Mouse (Mus musculus) intestine, embryonic 16.5 days (tissue): ENCODE results near the gene Olfr802. TPM values are rescaled to one million over a fixed set of nuclear protein-coding genes. Genes with fewer than 3 reads are reported as not detected.

ENCODE experiments used
- ATAC-seq: fragments of 200-750 bp; cut with Nextera tagmentation; 2 replicates; pipeline ENCODE4 v1.8.0; 2017; ENCODE audit warnings: moderate TSS enrichment, moderate library complexity
- H3K27ac ChIP-seq: fragments of 300-500 bp; sonication (generic); 2 replicates; pipeline ENCODE4 v1.5.1; 2014; ENCODE audit warnings: mild to moderate bottlenecking, low read length
- H3K27me3 ChIP-seq: fragments of 300-500 bp; sonication (generic); replicated peaks from 2 replicates; pipeline ENCODE4 v1.6.1; 2014; ENCODE audit warnings: low read length, control low read depth, mixed read lengths; ENCODE audit not compliant: control insufficient read depth, insufficient read depth
- H3K36me3 ChIP-seq: fragments of 300-500 bp; sonication (generic); 2 replicates; pipeline ENCODE4 v1.6.1; 2014; ENCODE audit warnings: low read length, control low read depth; ENCODE audit not compliant: control insufficient read depth, insufficient read depth
- H3K4me1 ChIP-seq: fragments of 300-500 bp; sonication (generic); 2 replicates; pipeline ENCODE4 v1.6.1; 2014; ENCODE audit warnings: low read length, control low read depth, mixed read lengths; ENCODE audit not compliant: control insufficient read depth, insufficient read depth
- H3K4me2 ChIP-seq: fragments of 300-500 bp; sonication (generic); 2 replicates; pipeline ENCODE4 v1.6.1; 2014; ENCODE audit warnings: low read depth, low read length, control low read depth
- H3K4me3 ChIP-seq: fragments of 300-500 bp; sonication (generic); 2 replicates; pipeline ENCODE4 v1.5.1; 2014; ENCODE audit warnings: mild to moderate bottlenecking, low read length
- H3K9ac ChIP-seq: fragments of 300-500 bp; sonication (generic); 2 replicates; pipeline ENCODE4 v1.6.1; 2014; ENCODE audit warnings: low read depth, low read length
- H3K9me3 ChIP-seq: fragments of 300-500 bp; sonication (generic); 2 replicates; pipeline ENCODE4 v1.6.1; 2016; ENCODE audit warnings: low read length, control low read depth; ENCODE audit not compliant: control insufficient read depth
- WGBS: fragments of 180-500 bp; shearing (Covaris S2); extraction: QIAGEN DNeasy Blood & Tissue Kit; methylation state at CpG from one replicate; pipeline ENCODE4 v1.1.7; 2014; 5-methylcytosine and 5-hydroxymethylcytosine counted together
- polyA plus RNA-seq: library from polyadenylated mRNA; unstranded; fragments of >200 nt; fragmentation: Nextera tagmentation; extraction: Ambion mirVana; gene quantifications from 2 replicates; pipeline ENCODE4 v1.2.1, GENCODE M21; 2015

Gene Olfr802
- polyA plus RNA-seq = not detected in 2 replicates

DNA sequence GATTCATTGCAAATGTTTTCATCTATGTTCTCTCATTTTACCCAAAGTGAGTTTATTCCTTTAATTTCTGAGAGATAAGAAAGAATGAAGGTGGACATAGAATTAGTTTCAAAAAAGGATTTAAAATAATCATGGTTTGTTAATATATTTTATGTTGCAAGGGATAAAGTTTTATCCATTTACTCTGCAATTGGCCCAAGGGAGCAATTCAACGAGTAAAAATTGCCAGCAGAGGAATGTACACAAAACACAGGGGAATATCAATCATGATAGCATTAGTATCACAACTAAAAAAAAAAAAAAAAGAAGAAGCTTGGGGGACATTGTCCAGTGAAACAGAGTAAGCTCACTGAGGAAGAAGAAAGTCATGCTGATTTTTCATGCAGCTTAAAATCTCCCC is at the start of gene Olfr802:
Olfr802 (minus strand) TSS at position 101 of the 400 bp plus-strand sequence.
- Histone ChIP-seq H3K4me3 (no peak within 1 kb of the TSS), H3K36me3 (no peaks in the 10 kb centered on the region), H3K27me3 (no peaks in the 10 kb centered on the region), H3K4me1 (no peaks in the 10 kb centered on the region), H3K9ac (no peak within 1 kb of the TSS), H3K9me3 (no peaks in the 10 kb centered on the region), H3K4me2 (no peak within 1 kb of the TSS), H3K27ac (no peak within 1 kb of the TSS)
- ATAC-seq = no peak
- WGBS = 43% methylated on average over 1 of the region's 1 CpGs

DNA sequence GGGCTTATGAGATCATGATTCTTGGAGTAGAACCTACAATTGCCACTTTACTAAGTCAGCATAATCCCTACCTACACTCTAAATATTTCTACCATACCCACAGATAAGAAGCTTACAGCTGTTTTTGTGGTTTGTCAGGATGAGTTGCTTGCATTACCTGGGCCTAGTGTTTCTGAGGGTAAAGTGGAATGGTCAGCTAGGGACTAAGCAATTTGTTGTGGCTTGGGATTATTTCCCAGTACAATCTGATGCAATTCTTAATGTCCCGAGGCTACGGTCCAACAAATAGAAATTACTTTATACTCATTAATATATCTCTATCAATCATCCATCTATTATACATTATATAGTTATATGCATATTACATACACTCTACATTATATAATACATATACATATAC is 41.3 kb upstream of the Olfr802 start, which contains the start of gene Olfr805:
Olfr805 (minus strand) TSS at position 101 of the 400 bp plus-strand sequence.
- Histone ChIP-seq H3K27ac (no peak within 1 kb of the TSS), H3K4me2 (no peak within 1 kb of the TSS), H3K9me3 (no peaks in the 10 kb centered on the region), H3K27me3 (no peaks in the 10 kb centered on the region), H3K4me1 (no peaks in the 10 kb centered on the region), H3K36me3 (no peaks in the 10 kb centered on the region), H3K4me3 (no peak within 1 kb of the TSS), H3K9ac (no peak within 1 kb of the TSS)
- WGBS = 94% methylated on average over 2 of the region's 2 CpGs
- no peak for ATAC-seq

DNA sequence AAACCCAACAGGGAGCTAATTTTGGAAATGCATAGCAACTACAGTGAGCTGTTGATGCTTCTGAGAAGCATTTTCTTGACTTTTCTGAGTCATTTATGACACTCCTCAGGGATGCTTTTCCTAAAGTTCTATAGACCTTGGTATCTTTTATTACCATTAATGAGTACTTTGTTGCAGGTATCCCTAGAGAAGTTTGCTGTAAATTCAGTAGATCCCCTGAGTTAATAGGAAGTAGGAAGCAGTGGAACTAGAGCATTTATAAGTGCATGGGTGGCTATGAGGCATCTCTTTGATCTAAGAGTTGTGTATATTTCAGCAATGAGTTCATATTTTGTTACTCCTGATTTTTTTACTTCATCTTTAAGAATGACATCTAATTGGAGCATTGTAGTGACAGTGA is 14.9 kb upstream of the Olfr802 start, which contains the start of gene Olfr804:
Olfr804 (plus strand) TSS at position 301 of the 400 bp plus-strand sequence.
- H3K27ac ChIP-seq = no peak within 1 kb of the TSS
- H3K36me3 ChIP-seq = no peaks in the 10 kb centered on the region
- H3K4me3 ChIP-seq = no peak within 1 kb of the TSS
- H3K4me1 ChIP-seq = no peaks in the 10 kb centered on the region
- H3K9me3 ChIP-seq = no peaks in the 10 kb centered on the region
- H3K9ac ChIP-seq = no peak within 1 kb of the TSS
- no peak within 1 kb of the TSS for H3K4me2 ChIP-seq
- ATAC-seq = no peak
- no peaks in the 10 kb centered on the region for H3K27me3 ChIP-seq

DNA sequence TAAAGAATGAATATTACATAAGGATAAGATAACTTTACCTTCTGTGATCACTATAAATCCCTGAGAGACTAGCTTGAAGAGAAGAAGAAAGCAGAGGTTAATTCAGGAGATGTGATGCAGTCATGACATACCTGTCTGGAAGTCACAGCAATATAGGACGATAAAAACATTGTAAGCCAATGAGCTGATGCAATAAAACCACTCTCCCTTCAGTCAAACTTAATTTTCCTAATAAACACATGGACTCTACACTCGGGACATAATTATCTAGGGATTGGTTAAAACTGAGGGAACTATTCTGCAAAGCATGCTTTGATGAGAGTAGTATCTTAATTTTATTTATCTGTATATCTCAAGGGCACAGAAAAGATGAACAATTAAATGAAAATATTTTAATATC is 6.2 kb upstream of the Olfr802 start, which contains the start of gene Olfr803:
Olfr803 (minus strand) TSS at position 101 of the 400 bp plus-strand sequence.
- Histone ChIP-seq H3K4me2 (no peak within 1 kb of the TSS), H3K9ac (no peak within 1 kb of the TSS), H3K4me1 (no peaks in the 10 kb centered on the region), H3K27ac (no peak within 1 kb of the TSS), H3K36me3 (no peaks in the 10 kb centered on the region), H3K9me3 (no peaks in the 10 kb centered on the region), H3K27me3 (no peaks in the 10 kb centered on the region), H3K4me3 (no peak within 1 kb of the TSS)
- WGBS = 74% methylated on average over 2 of the region's 2 CpGs
- ATAC-seq = no peak

DNA sequence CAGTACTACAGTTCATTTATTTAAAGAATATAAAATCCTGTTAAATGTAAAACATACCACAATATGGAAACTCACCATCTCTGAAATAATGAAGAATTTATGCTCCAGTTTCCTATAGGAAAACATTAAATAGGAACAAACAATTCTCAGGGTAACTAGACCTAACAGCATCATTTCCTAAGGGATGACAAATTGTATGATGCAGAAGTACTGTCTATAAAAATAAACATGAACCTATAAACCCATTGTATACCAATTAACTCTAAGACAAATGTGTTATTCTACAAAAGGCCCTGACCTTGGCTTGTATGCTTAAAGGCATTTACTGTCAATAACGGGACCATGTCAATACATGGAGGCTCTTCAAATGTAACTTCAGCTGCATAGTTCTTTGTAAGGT is 14.2 kb downstream of the Olfr802 start, which contains the start of gene Olfr801:
Olfr801 (minus strand) TSS at position 101 of the 400 bp plus-strand sequence.
- H3K4me1 ChIP-seq = no peaks in the 10 kb centered on the region
- 52% methylated on average over 1 of the region's 1 CpGs for WGBS

DNA sequence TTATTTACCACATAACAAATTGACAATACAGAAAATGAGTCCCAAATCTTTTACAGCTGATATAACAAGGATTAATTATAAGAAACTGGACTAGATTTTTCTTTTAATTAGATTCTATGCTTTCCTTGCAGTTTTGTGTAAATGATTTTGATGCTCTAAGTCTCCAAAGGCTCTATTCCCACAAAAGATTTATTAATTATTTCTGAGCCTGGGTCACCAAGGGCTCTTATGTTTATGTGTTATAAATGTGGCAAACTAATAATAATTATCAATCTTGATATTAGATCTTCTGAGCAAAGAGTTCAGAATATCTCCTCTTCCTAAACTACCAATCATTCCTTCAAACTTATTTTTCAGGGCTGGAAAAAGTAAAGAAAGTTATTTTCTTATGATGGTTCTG is 30.6 kb downstream of the Olfr802 start, which contains the start of gene Olfr800:
Olfr800 (plus strand) TSS at position 301 of the 400 bp plus-strand sequence.
- Histone ChIP-seq H3K9ac (no peak within 1 kb of the TSS), H3K9me3 (no peaks in the 10 kb centered on the region), H3K27ac (no peak within 1 kb of the TSS), H3K36me3 (no peaks in the 10 kb centered on the region), H3K4me3 (no peak within 1 kb of the TSS), H3K4me2 (no peak within 1 kb of the TSS), H3K27me3 (no peaks in the 10 kb centered on the region), H3K4me1 (no peaks in the 10 kb centered on the region)
- no peak for ATAC-seq

More for the DNA sequence above, 14.2 kb downstream of the Olfr802 start, which contains the start of gene Olfr801:
- Histone ChIP-seq H3K36me3 (no peaks in the 10 kb centered on the region), H3K9me3 (no peaks in the 10 kb centered on the region), H3K4me3 (no peak within 1 kb of the TSS), H3K9ac (no peak within 1 kb of the TSS), H3K27ac (no peak within 1 kb of the TSS), H3K27me3 (no peaks in the 10 kb centered on the region), H3K4me2 (no peak within 1 kb of the TSS)
- ATAC-seq = no peak

DNA sequence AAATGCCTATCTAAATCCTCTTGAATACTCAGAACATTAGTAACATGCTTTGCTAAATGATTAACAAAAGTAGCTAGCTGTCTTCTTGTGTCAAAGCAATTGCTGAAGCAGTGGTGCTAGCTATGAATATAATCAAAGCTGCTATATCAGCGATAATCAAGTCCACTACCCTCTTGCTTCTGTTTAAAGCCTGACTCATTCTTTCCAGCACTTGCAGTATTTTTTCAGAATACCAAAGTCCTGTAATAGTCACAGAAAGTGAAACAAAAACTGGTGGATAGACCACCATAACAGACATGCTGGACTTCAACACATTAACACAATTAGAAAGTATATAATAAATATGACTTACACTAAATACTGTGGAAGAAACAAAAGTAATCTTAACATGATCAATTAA is 36.2 kb downstream of the Olfr802 start:
- no peaks in the 10 kb centered on the region for H3K9me3 ChIP-seq
- H3K4me1 ChIP-seq = no peaks in the 10 kb centered on the region
- no peak for ATAC-seq
- no peak overlapping the region for H3K4me2 ChIP-seq
- H3K4me3 ChIP-seq = no peak overlapping the region
- 77% methylated on average over 1 of the region's 1 CpGs for WGBS
- H3K27me3 ChIP-seq = no peaks in the 10 kb centered on the region
- no peaks in the 10 kb centered on the region for H3K36me3 ChIP-seq
- H3K9ac ChIP-seq = no peak overlapping the region
- H3K27ac ChIP-seq = no peak overlapping the region

DNA sequence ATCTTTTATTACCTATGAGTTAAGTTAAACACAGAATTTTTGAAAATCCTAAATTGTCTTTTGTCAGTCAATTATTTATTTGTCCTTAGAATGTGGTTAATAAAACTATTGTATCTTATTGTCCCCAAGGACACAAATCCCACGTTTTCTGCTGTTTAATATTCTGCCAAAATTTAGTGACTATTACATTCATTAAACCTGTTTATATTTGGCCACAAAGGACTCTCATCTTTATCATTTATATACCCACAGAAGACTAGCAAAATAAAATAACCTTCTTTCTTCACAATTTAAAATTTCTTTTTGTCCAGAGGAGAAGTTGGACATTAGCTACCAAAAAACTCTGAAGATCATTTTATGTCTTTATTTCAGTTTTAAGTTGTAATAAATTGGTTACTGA is 50.8 kb downstream of the Olfr802 start, which contains the start of gene Olfr799:
Olfr799 (plus strand) TSS at position 301 of the 400 bp plus-strand sequence.
- H3K27ac ChIP-seq = no peak within 1 kb of the TSS
- no peaks in the 10 kb centered on the region for H3K27me3 ChIP-seq
- H3K4me2 ChIP-seq = no peak within 1 kb of the TSS
- H3K4me1 ChIP-seq = no peaks in the 10 kb centered on the region
- WGBS = 24% methylated on average over 1 of the region's 1 CpGs
- ATAC-seq = no peak
- H3K4me3 ChIP-seq = no peak within 1 kb of the TSS
- no peaks in the 10 kb centered on the region for H3K36me3 ChIP-seq
- H3K9ac ChIP-seq = no peak within 1 kb of the TSS
- H3K9me3 ChIP-seq = no peaks in the 10 kb centered on the region

DNA sequence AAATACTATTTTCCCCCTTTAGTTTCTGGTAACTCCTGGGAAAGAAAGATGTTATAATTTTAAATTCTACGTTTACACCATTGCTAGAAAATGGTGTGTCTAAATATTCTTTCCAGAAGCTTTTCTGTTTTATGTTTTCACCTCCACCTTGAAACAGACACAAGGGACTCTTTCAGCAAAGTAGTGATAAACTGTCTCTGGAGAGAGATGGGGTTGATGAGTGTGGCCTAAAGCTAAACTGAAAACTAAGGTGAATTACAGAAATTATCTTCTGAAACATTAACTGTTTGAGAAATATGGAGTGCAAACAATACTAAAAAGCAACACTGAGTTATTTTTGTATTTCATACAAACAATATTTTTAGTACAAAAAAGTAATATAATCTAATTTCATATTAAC is 60.1 kb downstream of the Olfr802 start, which contains the start of gene Olfr798:
Olfr798 (minus strand) TSS at position 101 of the 400 bp plus-strand sequence.
- no peaks in the 10 kb centered on the region for H3K9me3 ChIP-seq
- no peak within 1 kb of the TSS for H3K9ac ChIP-seq
- no peaks in the 10 kb centered on the region for H3K36me3 ChIP-seq
- no peaks in the 10 kb centered on the region for H3K27me3 ChIP-seq
- no peak within 1 kb of the TSS for H3K4me2 ChIP-seq
- H3K4me3 ChIP-seq = no peak within 1 kb of the TSS
- no peak for ATAC-seq
- WGBS = 84% methylated on average over 1 of the region's 1 CpGs
- H3K4me1 ChIP-seq = no peaks in the 10 kb centered on the region
- no peak within 1 kb of the TSS for H3K27ac ChIP-seq
